Mouse (Mus musculus) gastrocnemius, adult 18-20 months (tissue): ENCODE results near the gene Ctso. TPM values are rescaled to one million over a fixed set of nuclear protein-coding genes. Genes with fewer than 3 reads are reported as not detected.

ENCODE experiments used
- DNase-seq: peaks from one replicate; pipeline ENCODE4 v3.0.0; 2021; ENCODE audit warnings: low spot score
- long read RNA-seq, 2 experiments: library from polyadenylated mRNA; stranded (forward); transcript quantifications; one replicate each; pipeline ENCODE4 v2.0.0; 2021
- total RNA-seq, 2 experiments: library from RNA; stranded (reverse); gene quantifications; 2 replicates each; pipeline ENCODE4 v1.2.3; 2021

Gene Ctso
- 1 to 10 TPM; 5.0 to 5.4 TPM for total RNA-seq
- long read RNA-seq, experiment 1, transcript Ctso-201 (8 exons, 3,468 nt), result major isoform, 15 of 18 reads
- long read RNA-seq, experiment 1, partial matches to known transcripts, result 2 of 18 reads
- long read RNA-seq, experiment 1, other reads (novel, unspliced or antisense), result 1 of 18 reads
- long read RNA-seq, experiment 2, transcript Ctso-201 (8 exons, 3,468 nt), result major isoform, 11 of 17 reads
- long read RNA-seq, experiment 2, partial matches to known transcripts, result 0 of 17 reads
- long read RNA-seq, experiment 2, other reads (novel, unspliced or antisense), result 5 of 17 reads

DNA sequence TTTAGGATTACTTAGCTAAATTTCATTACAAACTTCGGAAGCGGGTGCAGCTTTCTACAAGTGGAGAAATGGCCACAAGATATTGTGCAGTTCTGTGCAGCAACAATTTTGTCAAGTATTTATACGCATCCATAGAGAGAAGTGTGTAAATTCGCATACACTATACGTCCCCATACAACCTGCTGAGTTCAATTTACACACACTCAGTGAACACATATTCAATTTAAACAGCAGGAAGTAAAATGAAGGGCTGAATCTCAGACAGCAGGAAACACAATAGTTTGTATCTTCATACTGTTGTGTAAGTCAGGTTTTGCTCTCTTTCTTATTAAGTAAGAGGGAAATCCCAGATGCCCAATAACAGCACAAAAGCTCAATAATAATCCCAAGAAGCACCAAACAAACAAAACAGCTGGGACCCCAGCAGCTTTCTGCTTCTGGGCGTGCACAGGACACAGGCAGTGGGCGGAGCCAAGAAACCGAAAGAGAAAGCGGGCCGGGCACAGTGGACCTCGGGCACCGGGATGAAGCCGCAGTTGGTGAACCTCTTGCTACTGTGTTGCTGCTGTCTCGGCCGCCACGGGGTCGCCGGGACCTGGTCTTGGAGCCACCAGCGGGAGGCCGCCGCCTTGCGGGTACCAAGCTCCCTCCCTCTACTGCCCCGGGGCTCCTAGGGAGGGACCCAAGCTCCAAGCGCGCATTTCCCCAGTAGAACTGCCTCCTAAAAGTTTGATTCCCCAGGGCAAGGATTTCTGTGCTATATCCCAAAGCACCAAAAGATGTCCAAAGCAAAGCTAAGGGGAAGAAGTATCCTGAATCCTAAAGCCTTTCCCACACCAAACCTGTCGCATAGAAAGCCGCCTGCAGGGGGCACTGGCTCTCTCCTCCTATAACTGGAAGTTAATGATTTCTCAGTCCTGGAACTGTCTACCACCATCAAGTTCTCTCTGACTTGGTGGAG lies at the start of gene Ctso:
Gene Ctso, plus strand, starts transcription at position 461 of the 961 bp plus-strand sequence.
- peak; percentile 88 for DNase-seq

DNA sequence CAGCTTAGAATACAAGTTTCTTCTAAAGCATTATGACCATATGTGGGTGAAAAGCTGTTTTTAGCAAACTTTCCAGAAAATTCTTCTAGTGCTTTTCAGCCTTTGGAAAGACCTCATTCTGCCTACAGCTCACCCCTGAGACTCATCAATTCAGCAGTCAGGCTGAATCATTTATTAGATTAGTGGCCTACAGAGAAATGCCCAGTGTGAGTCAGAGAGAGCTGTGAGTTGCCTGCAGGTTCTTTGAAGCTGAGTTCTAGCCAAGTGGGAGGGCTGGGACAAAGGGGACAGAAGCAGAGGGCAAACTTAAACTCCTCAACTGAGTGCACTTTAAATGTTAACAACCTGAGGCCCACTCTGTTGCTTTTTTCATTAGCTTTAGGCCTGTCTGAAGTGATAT lies 48.5 kb upstream of the Ctso start:
- no peak for DNase-seq

DNA sequence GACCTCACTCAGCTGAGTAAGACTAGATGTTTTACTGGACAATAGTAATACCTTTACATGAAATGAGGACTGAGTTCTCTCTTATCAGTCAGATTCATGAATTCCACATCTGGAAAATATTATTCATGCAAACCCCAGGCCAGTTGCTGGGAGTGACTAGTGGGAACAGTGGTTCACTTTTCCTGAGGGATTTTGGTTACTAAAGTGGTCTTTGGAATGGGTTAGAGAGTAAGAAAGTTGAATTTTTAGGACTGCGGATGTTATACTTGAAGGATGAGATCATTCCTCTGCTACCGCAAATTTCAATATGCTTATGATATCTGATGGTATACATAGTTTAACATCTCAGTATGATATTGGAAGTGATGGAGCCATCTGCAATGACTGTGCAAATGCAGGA lies 46.8 kb upstream of the Ctso start:
- DNase-seq, result no peak

DNA sequence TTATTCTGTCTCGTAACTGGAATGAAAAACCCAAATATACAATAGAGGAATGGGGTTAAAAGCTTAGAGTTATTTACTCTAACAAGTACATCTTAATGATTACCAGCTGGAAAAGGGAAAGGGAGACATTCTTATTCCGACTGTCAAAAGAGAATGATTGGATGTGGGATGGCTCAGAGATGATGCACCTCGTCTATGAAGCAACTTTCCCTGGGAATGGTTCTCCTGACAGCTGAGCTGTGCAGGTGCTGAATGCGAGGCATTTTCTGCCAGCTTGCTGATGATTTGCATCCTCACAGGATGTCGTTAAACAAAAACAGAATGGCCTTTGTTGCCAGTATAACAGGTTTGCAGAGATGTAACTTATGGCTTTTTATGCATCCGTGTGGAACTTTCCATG lies 43.3 kb upstream of the Ctso start:
- no peak for DNase-seq

DNA sequence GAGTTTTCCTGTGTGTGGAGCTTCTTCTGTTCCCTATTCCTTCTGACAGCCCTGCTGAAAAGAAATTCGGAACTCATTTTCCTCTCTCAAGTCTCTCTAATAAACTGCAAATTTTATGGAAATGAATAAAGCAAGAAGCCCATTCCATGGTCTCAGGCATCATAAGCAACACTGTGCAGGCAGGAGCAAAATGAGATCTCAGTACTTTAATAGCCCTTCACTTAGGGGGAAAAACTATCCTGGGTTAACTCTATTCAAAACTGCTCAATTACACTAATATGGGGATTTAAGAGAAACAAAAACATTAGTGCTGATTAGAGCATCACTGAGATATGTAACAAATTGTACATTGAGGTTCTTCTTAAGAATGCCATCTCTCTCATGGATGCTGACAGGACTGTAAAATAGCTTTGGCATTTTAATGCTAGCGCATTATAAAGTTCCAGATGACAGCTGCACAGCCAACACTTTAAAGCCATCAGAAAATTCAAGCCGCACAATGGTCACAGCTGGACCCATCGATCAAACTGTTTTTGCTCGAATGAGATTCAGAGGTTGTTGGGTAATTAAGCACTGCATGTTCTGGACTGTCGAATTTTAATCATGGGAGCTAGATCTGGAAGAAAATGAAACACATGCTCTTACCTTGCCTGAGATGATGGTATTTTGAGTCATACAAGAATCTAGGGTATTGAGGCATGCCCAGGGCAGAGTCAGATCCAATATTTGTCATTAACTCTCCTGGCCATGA lies 21.9 kb upstream of the Ctso start:
- no peak for DNase-seq

DNA sequence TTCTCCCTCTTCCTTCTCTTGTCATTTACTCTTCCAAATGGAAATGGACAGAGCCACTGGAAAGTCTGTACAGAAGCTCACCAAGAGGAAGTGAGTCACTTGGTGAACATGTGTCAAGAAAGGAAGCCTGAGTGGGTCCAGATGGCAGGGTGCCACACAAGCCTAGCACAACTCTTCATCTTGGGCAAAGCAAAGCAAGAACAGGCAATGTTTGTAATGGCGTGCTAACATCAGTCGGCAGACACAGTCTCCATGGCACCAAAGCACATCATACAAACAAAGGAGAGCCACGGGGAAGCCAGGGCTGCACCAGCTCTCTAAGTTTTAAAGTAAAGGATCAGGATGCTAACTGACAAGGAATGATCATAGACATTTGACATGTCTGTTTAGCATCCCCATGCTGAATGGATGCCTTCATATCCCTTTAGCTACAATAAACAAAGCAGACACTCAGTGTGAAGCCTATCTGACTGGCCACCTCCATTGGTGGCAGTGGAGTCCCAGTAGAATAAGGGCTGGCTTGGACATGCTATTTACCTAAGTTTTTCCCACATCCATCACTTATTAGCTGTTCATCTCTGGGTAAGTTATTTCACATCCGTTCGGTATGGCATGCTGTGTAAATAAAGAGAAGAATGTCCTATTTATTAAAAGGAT lies 16.2 kb upstream of the Ctso start:
- no peak for DNase-seq

DNA sequence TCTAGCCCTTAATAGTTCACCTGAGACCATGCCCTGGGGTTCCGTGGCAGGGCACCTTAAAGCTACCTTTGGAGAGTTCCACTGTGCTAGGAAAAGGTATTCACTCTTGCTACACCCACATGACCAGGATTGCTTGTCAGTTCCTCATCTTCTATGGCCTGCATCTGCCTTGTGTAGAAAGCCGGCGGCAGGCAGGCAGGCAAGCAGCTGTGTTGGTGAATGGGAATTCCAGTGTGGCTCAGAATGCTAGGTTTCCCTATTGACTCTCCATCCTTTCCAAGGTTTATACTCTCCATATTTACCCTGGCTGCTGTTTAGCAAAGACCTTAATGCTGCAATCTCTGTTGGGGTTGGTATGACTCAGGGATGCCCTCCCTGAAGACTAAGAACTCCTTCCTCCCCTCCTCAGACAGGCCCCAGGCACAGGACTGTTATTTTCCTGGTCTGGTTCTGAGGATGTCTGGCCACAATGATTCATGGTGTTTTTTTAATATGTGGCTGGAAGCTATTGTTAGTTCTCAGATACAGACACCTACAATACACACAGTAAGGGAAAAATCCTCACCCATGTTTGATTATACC lies 15.0 kb upstream of the Ctso start:
- DNase-seq, result no peak

DNA sequence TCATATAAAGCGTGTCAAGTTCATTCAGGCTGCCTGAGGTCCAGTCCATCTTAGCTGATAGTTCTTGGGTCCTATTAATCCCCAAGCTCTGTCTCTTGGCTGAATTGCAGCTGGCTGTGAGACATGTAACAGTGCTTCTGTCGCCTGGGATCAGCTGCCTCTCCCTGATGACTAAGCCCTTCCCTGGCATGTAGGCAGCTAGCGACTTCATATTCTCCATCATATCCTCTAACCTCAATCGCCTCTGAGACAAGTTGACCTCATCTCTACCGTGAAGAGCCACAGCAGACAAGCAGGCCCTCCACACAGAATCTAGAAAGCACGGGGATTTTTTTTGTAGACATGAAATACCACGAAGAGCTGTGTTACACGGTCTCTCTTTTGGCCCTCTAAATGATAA lies 14.2 kb upstream of the Ctso start:
- no peak for DNase-seq

DNA sequence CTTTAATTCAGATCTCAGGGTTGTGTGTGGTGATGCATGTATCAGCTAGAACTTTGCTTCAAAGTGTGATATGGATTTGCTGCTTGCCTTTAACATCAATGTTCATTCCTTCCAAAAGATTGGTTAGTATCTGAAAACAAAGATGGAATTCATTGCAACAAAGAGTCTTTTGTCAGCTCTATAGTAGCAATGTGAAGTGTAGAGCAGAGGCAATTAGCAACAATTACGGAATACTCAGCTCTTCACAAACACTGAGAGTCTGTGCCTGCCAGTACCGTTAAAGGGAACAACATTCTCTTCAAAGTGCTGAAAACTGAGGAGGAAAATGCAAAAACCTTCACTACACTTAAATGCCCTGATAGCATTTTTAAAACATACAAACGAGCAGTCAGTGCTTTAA lies 12.7 kb upstream of the Ctso start:
- DNase-seq, result no peak

DNA sequence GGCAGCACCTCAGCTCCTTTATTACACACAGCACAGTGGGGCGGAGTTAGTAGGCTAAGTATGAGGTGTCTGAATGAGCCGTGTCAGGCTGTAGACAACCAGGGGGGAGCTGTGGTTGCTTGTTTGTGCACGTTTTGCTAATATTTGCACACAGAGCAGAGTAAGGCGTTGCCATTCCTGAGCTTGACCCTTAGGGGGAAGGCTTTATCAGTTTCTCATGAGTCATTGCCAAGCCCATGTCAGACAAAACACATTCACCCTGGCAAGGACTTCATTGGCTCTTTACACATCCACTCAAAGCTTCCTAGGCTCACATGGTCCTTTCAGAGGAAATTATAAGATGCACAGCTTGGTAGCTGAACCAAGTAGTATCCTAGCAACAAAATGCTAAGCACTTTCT lies 9.5 kb upstream of the Ctso start:
- DNase-seq, result no peak

DNA sequence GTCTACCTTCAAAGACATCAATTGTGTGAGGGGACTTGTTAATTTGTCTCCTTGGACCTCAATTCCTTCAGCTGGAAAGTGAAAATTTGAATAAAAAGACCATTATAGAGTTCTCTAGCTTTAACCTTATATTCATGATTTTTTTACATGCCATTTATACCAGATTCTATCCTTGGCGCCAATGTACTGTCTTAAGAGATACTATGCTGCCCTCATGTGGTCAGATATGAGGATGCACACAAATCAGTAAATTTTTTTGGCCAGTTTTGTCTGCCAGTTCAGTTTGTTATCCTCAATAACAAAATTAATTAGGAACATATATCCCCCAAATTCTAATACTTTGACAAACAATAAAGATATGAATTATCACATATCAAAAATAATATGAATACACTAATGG lies 7.5 kb upstream of the Ctso start:
- peak; percentile 30 for DNase-seq

DNA sequence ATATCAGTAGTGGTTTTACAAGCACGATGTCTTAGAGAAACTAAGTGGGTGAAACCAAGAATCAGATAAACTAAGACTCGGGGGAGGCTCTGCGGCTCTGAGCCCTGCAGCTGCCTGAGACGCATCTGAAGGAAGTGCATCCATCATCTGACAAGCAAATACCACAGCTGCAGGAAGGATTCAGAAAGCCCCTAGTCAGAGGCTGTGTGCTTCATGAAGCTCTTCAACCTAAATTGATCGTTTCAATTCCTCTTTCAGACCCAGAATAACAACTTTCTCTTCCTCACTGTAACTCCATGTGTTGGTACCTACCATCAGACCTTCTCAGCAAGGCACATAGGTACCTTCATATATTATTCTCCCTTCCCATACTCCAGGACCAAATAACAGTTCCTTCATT lies 6.5 kb upstream of the Ctso start:
- DNase-seq, result no peak

DNA sequence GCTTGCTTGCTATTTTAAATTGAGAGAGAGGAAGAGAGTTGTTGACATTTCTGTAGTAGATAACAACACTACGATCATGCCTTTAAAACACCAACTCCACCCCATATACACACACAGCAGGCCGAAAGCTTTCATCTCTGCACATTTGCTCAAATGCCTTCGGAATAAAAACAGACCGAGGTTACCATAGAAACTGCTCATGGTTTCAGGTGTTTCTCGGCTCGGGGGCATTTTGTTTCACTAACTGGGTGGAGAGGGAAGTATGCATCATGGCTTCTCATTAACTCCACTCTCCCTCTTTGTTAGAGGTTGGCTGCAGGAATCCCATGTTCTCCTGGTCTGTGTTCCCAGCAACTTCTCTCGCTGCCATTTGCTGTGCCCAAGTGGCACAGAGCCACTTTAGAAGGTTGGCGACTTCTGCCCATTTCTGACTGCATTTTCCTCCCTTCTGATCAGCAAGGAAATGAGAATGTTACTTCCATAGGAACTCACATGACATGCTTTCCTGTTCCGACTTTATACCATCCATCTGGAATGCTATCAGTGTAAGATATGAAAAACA lies 5.6 kb upstream of the Ctso start:
- no peak for DNase-seq

DNA sequence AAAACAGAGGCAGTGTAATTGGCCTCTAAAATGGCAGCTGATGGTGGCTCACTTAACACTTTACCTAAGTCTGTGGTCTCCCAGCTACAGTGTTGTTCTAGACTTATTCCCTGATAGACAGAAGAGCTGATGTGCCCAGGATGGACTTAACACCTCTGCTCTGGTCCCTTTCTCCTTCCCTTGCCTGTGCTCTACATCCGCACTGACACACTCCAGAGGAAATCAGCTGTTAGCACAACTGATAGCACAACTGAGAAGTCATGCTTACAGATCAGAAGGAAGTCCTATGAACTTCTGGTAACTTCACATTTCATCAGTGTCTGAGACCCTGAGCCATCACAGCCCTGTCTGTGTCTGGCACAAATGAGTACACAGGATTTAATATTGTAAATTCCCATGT lies 3.3 kb upstream of the Ctso start:
- no peak for DNase-seq

DNA sequence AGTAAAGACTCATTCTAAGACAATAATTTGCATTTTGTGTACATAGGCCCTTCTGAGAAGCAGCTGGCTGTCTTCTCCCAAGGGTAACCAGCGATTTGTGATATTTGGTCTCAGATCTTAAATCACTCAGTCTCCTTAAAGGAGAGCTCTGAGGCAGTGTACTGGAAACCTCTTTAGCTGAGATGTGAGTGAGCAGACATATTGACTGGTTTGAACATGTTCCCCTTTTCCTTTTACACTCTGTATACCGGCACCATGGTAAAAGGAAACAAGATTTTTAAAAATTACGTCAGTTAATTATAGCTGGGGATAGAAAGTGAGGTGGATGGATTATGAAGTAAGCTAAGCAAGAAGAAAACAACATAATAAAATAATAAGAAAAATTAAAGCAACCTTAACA lies 706 bp upstream of the Ctso start:
- DNase-seq, result no peak

DNA sequence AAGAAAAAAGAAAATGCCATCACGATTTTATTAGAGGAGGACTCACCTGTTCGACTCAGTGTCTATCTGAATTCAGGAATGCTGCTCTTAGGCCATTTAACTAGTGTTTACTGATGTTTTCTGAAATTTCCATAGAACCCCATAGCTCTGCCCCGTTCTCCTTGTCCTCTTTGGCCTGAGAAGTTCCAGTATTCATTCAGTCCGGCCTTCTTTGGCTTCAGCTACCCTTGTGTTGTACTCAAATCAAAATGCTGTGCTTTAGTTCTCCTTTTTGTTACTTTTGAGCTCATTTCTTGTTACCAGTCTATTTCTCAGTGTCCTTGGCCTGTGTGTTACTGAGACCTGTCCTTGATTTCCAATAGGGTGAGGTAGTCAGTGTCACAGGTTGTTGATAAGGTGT lies 947 bp downstream of the Ctso start:
- DNase-seq, result no peak

DNA sequence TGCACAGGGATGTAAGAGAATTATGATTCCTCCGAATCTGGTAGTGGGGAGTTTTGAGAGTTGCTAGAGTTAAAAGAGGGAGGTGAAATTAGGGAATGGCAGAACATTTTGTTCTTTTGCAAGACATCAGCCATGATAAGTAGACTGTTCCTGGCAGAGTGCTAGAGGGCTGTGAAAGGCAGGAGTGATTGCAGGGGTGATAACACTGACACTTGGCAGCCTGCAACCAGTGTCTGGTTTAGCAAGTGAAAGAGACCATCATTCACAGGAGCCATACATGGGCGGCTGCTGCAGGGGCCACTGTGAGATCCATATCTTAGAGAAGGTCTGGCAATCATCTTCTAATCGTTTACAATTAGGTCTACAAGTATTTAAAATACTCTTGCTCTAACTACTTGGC lies 6.5 kb downstream of the Ctso start:
- DNase-seq, result peak; percentile 10

DNA sequence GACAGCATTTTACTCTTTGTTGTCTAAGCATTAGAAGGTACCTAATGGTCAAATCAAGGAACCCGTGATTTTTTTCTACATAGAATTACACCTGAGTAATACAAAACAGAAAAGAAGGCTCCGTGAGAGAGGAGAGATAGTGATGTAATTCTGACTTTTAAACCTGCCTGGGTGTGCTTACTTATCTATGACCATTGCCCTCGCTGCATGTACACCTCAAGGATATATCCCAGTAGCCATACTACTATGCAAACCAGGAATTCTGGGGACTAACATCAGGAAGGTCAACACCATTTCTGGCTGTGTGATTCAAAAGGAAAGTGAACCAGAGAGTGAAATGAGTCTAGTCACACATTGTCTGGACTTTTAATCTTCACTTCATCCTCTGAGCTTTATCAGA lies 9.9 kb downstream of the Ctso start:
- DNase-seq, result no peak

DNA sequence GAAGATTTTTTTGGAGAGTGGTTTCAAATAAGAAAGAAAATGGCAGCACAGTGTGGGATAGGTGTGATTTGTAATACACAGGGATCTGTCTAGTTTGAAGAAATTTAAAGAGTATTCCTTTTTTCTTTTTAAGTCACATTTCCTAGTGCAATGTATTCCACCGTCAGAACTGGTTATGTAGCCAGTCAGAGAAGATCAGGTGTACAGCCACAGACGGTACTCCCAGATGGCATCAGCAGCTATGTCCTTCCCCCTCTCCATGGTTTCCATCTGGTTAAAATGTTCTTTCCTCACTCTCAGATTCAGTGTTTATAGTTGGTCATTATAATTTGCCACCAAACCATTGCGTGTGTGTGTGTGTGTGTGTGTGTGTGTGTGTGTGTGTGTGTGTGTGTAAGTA lies 10.7 kb downstream of the Ctso start:
- DNase-seq, result no peak

DNA sequence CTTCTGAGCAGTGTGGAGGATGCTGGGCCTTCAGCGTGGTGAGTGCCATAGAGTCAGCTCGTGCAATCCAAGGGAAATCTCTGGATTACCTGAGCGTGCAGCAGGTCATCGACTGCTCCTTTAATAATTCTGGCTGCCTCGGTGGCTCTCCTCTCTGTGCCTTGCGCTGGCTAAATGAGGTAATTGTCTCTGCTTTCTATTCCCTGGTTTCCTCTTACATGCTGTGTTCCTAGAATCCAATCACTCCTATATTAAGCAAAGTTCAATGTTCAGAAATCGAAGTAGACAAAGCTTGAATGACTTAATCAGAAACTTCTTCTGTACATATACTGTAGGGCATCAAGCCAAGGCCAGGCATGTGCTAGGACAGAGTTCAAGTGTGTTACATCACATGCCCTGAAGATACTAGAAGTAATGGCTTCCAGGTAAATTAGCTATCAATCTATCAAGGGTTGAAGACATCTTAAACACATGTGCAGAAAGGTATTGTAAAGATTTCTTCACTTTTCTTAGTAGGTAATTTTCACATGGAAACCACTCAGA lies 12.5 kb downstream of the Ctso start:
- DNase-seq, result no peak

DNA sequence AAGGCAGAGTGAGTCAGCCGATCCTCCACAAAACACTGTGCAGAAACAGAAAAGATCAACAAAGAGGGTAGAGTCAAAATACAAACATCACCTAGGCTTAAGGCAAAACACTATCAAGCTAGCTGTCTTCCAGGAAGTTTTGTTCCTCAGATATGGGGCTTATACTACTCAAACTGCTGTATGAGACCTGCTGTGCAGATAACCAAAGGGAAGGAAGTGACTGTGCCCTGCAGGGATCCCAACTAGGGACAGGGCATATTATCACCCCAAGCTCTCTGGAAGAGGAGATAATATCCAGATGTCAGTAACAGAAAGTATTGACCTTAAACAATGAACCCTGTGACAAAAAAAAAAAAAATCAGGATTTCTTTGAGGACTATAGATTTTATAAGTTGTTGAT lies 16.6 kb downstream of the Ctso start:
- DNase-seq, result no peak
